Mouse (Mus musculus) adrenal gland, adult 8-10 months (tissue): ENCODE data around the gene Gipc1. TPM values are rescaled to one million over a fixed set of nuclear protein-coding genes. Genes with fewer than 3 reads are reported as not detected.

Source experiments
- DNase-seq: peaks from one replicate; pipeline ENCODE4 v3.0.0; 2022
- total RNA-seq, 4 experiments: library from RNA; stranded (reverse); gene quantifications; 2 replicates each; pipeline ENCODE4 v1.2.4; 2022

Gipc1 gene
- total RNA-seq = 10 to 100 TPM; 35.1 to 48.0 (median 40.1) TPM

- peak; percentile 96 for DNase-seq
Observed at GRCm38 (mm10) chr8:83652030-83652743, at the start of gene Gipc1. Gene Gipc1 (plus strand): TSS chr8:83652677.

GRCm38 (mm10) chr8:83607661-83608397, 44.6 kb upstream of the Gipc1 start, which contains the start of the genes Tecr and Dnajb1:
Gene Tecr (minus strand): TSS chr8:83607971.
Gene Dnajb1 (plus strand): TSS chr8:83608193.
- DNase-seq = peak; percentile 100

- peak; percentile 84 for DNase-seq
Observed at GRCm38 (mm10) chr8:83608398-83608829, 44.1 kb upstream of the Gipc1 start.

GRCm38 (mm10) chr8:83609086-83609485, 43.4 kb upstream of the Gipc1 start:
- no peak for DNase-seq

GRCm38 (mm10) chr8:83609547-83610180, 42.8 kb upstream of the Gipc1 start:
- DNase-seq = no peak

- DNase-seq = no peak
Observed at GRCm38 (mm10) chr8:83611921-83612320, 40.6 kb upstream of the Gipc1 start.

GRCm38 (mm10) chr8:83613695-83614094, 38.8 kb upstream of the Gipc1 start:
- DNase-seq = no peak

- DNase-seq = no peak
Observed at GRCm38 (mm10) chr8:83616625-83617024, 35.9 kb upstream of the Gipc1 start.

GRCm38 (mm10) chr8:83617111-83617510, 35.4 kb upstream of the Gipc1 start:
- DNase-seq = no peak

GRCm38 (mm10) chr8:83618566-83618965, 33.9 kb upstream of the Gipc1 start:
- DNase-seq = no peak

GRCm38 (mm10) chr8:83619568-83620285, 32.8 kb upstream of the Gipc1 start:
- no peak for DNase-seq

GRCm38 (mm10) chr8:83621691-83622388, 30.6 kb upstream of the Gipc1 start:
- no peak for DNase-seq

- DNase-seq = peak; percentile 69
Observed at GRCm38 (mm10) chr8:83622389-83622989, 30.0 kb upstream of the Gipc1 start.

- no peak for DNase-seq
Observed at GRCm38 (mm10) chr8:83623549-83623948, 28.9 kb upstream of the Gipc1 start.

GRCm38 (mm10) chr8:83624739-83625138, 27.7 kb upstream of the Gipc1 start:
- DNase-seq = no peak

GRCm38 (mm10) chr8:83625676-83626299, 26.7 kb upstream of the Gipc1 start:
- DNase-seq = no peak

GRCm38 (mm10) chr8:83632083-83632707, 20.3 kb upstream of the Gipc1 start:
- no peak for DNase-seq

- DNase-seq = no peak
Observed at GRCm38 (mm10) chr8:83638856-83639255, 13.6 kb upstream of the Gipc1 start.

- DNase-seq = no peak
Observed at GRCm38 (mm10) chr8:83639649-83640048, 12.8 kb upstream of the Gipc1 start.

GRCm38 (mm10) chr8:83647511-83647910, 5.0 kb upstream of the Gipc1 start:
- no peak for DNase-seq
